Mouse (Mus musculus): ENCODE measurements around the gene Pigz. TPM values are rescaled to one million over a fixed set of nuclear protein-coding genes. Genes with fewer than 3 reads are reported as not detected.

The Pigz gene
- polyA plus RNA-seq, 1 experiment, result 34.2 TPM

- H3K27ac ChIP-seq (ENCODE audit: insufficient read depth, low read length), result no peak overlapping the region
- WGBS, result 2% methylated on average over 14 of the region's 14 CpGs
- no peak for TF ChIP-seq POLR2A (IDR thresholded peaks at IDR 0.05; ENCODE audit: borderline replicate concordance, insufficient read depth, low read length)
- peak; percentile 94 for TF ChIP-seq CTCF (IDR thresholded peaks at IDR 0.05; ENCODE audit: borderline replicate concordance, insufficient read depth, low read depth, low read length)
- no peaks in the 10 kb centered on the region for H3K27me3 ChIP-seq (ENCODE audit: control insufficient read depth, insufficient read depth, low read length)
- peak; percentile 85 to 90 for DNase-seq
- H3K4me3 ChIP-seq (replicated peaks; ENCODE audit: insufficient read depth, low read depth, low read length), result no peak overlapping the region
- H3K4me1 ChIP-seq (ENCODE audit: control insufficient read depth, insufficient read depth, low read length), result 0 out of 2 replicates have a peak, but pooled peaks cover 3% of the 10 kb centered on the region
Observed at GRCm38 (mm10) chr16:31918248-31918724, 15.4 kb upstream of the Pigz start.

GRCm38 (mm10) chr16:31924368-31924767, 9.3 kb upstream of the Pigz start:
- no peaks in the 10 kb centered on the region for H3K27me3 ChIP-seq (ENCODE audit: control insufficient read depth, insufficient read depth, low read length)
- 91% methylated on average over 6 of the region's 6 CpGs for WGBS
- H3K4me3 ChIP-seq (replicated peaks; ENCODE audit: insufficient read depth, low read depth, low read length), result no peak overlapping the region
- no peak for DNase-seq
- H3K4me1 ChIP-seq (ENCODE audit: control insufficient read depth, insufficient read depth, low read length), result no peaks in the 10 kb centered on the region
- no peak overlapping the region for H3K27ac ChIP-seq (ENCODE audit: insufficient read depth, low read length)
- no peak for TF ChIP-seq CTCF (IDR thresholded peaks at IDR 0.05; ENCODE audit: borderline replicate concordance, insufficient read depth, low read depth, low read length)
- no peak for TF ChIP-seq POLR2A (IDR thresholded peaks at IDR 0.05; ENCODE audit: borderline replicate concordance, insufficient read depth, low read length)

- H3K27me3 ChIP-seq (ENCODE audit: control insufficient read depth, insufficient read depth, low read length), result no peaks in the 10 kb centered on the region
- no peak overlapping the region for H3K4me3 ChIP-seq (replicated peaks; ENCODE audit: insufficient read depth, low read depth, low read length)
- no peak overlapping the region for H3K27ac ChIP-seq (ENCODE audit: insufficient read depth, low read length)
- no peak for TF ChIP-seq CTCF (IDR thresholded peaks at IDR 0.05; ENCODE audit: borderline replicate concordance, insufficient read depth, low read depth, low read length)
- no peak for TF ChIP-seq POLR2A (IDR thresholded peaks at IDR 0.05; ENCODE audit: borderline replicate concordance, insufficient read depth, low read length)
- no peak for DNase-seq
- no peaks in the 10 kb centered on the region for H3K4me1 ChIP-seq (ENCODE audit: control insufficient read depth, insufficient read depth, low read length)
- 79% methylated on average over 6 of the region's 6 CpGs for WGBS
Observed at GRCm38 (mm10) chr16:31926091-31926490, 7.6 kb upstream of the Pigz start.

DNA sequence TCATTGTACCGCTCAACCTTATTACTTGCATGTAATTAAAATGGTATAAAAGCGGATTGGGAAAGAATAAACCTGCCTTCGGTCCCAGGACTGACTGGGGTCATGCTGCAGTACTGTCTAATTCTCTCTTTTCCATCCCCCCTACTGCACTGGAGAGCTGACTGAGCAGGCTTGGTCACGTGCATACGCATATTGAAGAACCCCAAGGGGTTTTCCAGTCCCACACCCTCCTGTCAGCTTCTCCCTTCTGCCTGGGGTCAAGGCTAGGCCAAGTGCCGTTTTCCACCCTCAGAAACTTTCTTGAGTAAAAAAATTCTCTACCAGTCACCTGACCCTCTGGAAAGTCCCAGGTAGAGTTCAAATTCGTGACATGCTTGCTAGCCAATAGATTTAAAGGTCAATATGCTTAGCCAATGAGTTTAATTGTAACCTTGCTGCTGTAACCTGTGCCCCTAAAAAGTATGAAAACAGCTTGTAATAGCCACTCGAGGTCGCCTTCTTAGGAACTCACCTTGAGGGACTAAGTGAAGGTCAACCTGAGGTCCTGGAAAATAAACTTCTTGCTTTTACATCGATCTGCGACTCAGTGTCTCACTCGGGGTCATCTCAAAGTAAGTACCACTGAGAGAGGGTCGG, 7.0 kb upstream of the Pigz start:
- TF ChIP-seq CTCF (IDR thresholded peaks at IDR 0.05; ENCODE audit: borderline replicate concordance, insufficient read depth, low read depth, low read length), result no peak
- no peak for TF ChIP-seq POLR2A (IDR thresholded peaks at IDR 0.05; ENCODE audit: borderline replicate concordance, insufficient read depth, low read length)
- no peak for DNase-seq
- WGBS, result 85% methylated on average over 13 of the region's 13 CpGs

GRCm38 (mm10) chr16:31927412-31927811, 6.2 kb upstream of the Pigz start:
- H3K4me1 ChIP-seq (ENCODE audit: control insufficient read depth, insufficient read depth, low read length), result no peaks in the 10 kb centered on the region
- TF ChIP-seq POLR2A (IDR thresholded peaks at IDR 0.05; ENCODE audit: borderline replicate concordance, insufficient read depth, low read length), result no peak
- TF ChIP-seq CTCF (IDR thresholded peaks at IDR 0.05; ENCODE audit: borderline replicate concordance, insufficient read depth, low read depth, low read length), result no peak

More for the DNA sequence above, 7.0 kb upstream of the Pigz start:
- Histone ChIP-seq H3K27me3 (ENCODE audit: control insufficient read depth, insufficient read depth, low read length) (no peaks in the 10 kb centered on the region), H3K27ac (ENCODE audit: insufficient read depth, low read length) (no peak overlapping the region), H3K4me3 (replicated peaks; ENCODE audit: insufficient read depth, low read depth, low read length) (no peak overlapping the region), H3K4me1 (ENCODE audit: control insufficient read depth, insufficient read depth, low read length) (no peaks in the 10 kb centered on the region)

GRCm38 (mm10) chr16:31931330-31931729, 2.3 kb upstream of the Pigz start:
- Histone ChIP-seq H3K27me3 (ENCODE audit: control insufficient read depth, insufficient read depth, low read length) (no peaks in the 10 kb centered on the region), H3K4me3 (replicated peaks; ENCODE audit: insufficient read depth, low read depth, low read length) (no peak overlapping the region), H3K27ac (ENCODE audit: insufficient read depth, low read length) (peak overlapping the region; percentile 37; the same call in 1 of the 2 replicates), H3K4me1 (ENCODE audit: control insufficient read depth, insufficient read depth, low read length) (peaks cover 4% of the 10 kb centered on the region)
- DNase-seq, result no peak
- 70% methylated on average over 17 of the region's 17 CpGs for WGBS
- TF ChIP-seq POLR2A (IDR thresholded peaks at IDR 0.05; ENCODE audit: borderline replicate concordance, insufficient read depth, low read length) (no peak), CTCF (IDR thresholded peaks at IDR 0.05; ENCODE audit: borderline replicate concordance, insufficient read depth, low read depth, low read length) (no peak)

More at GRCm38 (mm10) chr16:31927412-31927811, 6.2 kb upstream of the Pigz start:
- Histone ChIP-seq H3K27me3 (ENCODE audit: control insufficient read depth, insufficient read depth, low read length) (no peaks in the 10 kb centered on the region), H3K27ac (ENCODE audit: insufficient read depth, low read length) (no peak overlapping the region), H3K4me3 (replicated peaks; ENCODE audit: insufficient read depth, low read depth, low read length) (no peak overlapping the region)
- DNase-seq, result no peak
- WGBS, result 85% methylated on average over 5 of the region's 5 CpGs

DNA sequence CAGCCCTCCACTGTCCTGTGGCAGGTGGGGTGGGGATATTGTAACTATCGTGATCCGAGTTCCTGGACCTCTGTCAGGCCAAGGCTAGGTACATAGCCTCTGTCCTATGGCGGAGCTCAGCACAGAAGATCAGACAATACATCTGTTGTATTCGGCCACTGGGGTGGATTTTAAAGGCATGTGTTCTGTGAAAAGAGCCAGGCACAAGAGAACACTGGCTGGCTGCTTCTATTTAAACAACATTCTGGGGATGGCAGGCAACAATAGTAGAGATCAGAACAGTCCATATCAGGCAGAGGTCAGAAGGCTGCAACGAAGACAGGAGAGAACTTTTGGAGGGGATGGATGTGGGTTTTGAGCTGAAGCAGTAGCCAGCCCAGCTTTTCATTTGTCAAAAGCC, 1.4 kb upstream of the Pigz start:
- Histone ChIP-seq H3K27ac (ENCODE audit: insufficient read depth, low read length) (peak overlapping the region; percentile 37), H3K27me3 (ENCODE audit: control insufficient read depth, insufficient read depth, low read length) (no peaks in the 10 kb centered on the region), H3K4me1 (ENCODE audit: control insufficient read depth, insufficient read depth, low read length) (peaks cover 4% of the 10 kb centered on the region), H3K4me3 (replicated peaks; ENCODE audit: insufficient read depth, low read depth, low read length) (no peak overlapping the region)
- DNase-seq, result peak; percentile 29 to 36
- WGBS, result 57% methylated on average over 5 of the region's 5 CpGs
- no peak for TF ChIP-seq CTCF (IDR thresholded peaks at IDR 0.05; ENCODE audit: borderline replicate concordance, insufficient read depth, low read depth, low read length)
- TF ChIP-seq POLR2A (IDR thresholded peaks at IDR 0.05; ENCODE audit: borderline replicate concordance, insufficient read depth, low read length), result no peak
